Mouse (Mus musculus) ES-E14 (cell line): ENCODE results near the gene Lbx2. TPM values are rescaled to one million over a fixed set of nuclear protein-coding genes. Genes with fewer than 3 reads are reported as not detected.
A peak's percentile ranks its signal among the peaks of the same experiment; 100 is the strongest.

Experiments used
- DNase-seq: peaks from one replicate; pipeline ENCODE4 v3.0.0-alpha.2; 2013; ENCODE audit warnings: low read depth, low spot score
- H3K27ac ChIP-seq: 2 replicates; pipeline ENCODE4 v1.5.1; 2012; ENCODE audit warnings: low read depth, mild to moderate bottlenecking, low read length, moderate library complexity, mixed read lengths; ENCODE audit not compliant: poor library complexity, insufficient read depth, severe bottlenecking
- H3K36me3 ChIP-seq: 2 replicates; pipeline ENCODE4 v1.6.1; 2012; ENCODE audit warnings: mild to moderate bottlenecking, low read length, moderate library complexity, mixed read lengths; ENCODE audit not compliant: control insufficient read depth, poor library complexity, insufficient read depth, severe bottlenecking
- H3K4me1 ChIP-seq, 2 experiments: fragments of 150-350 bp in 1 of 2; sonication (generic) in 1 of 2; 2 replicates each; pipeline ENCODE4 v1.6.1; 2012; ENCODE audit warnings: low read length in 2 of 2, mild to moderate bottlenecking in 1 of 2, mixed read lengths in 1 of 2; ENCODE audit not compliant: control insufficient read depth in 2 of 2, insufficient read depth in 2 of 2, poor library complexity in 1 of 2
- H3K4me3 ChIP-seq, 2 experiments: fragments of 150-350 bp in 1 of 2; sonication (generic) in 1 of 2; 2 replicates each; pipeline ENCODE4 v1.5.1; 2012; ENCODE audit warnings: low read length in 2 of 2, low read depth in 1 of 2, mild to moderate bottlenecking in 1 of 2, mixed read lengths in 1 of 2; ENCODE audit not compliant: insufficient read depth in 1 of 2, poor library complexity in 1 of 2, severe bottlenecking in 1 of 2
- H3K9ac ChIP-seq: 2 replicates; pipeline ENCODE4 v1.6.1; 2012; ENCODE audit warnings: low read depth, mild to moderate bottlenecking, low read length, mixed read lengths; ENCODE audit not compliant: poor library complexity, insufficient read depth, severe bottlenecking
- H3K9me3 ChIP-seq: fragments of 150-350 bp; sonication (generic); 2 replicates; pipeline ENCODE4 v1.6.1; 2012; ENCODE audit warnings: low read depth, mild to moderate bottlenecking, low read length; ENCODE audit not compliant: control insufficient read depth, insufficient read depth
- CHD2 ChIP-seq: IDR thresholded peaks from 2 replicates; pipeline ENCODE4 v1.6.1; 2014; ENCODE audit warnings: mild to moderate bottlenecking, low read depth, low read length, inconsistent platforms
- HCFC1 ChIP-seq: IDR thresholded peaks from 2 replicates; pipeline ENCODE4 v1.6.1; 2012; ENCODE audit warnings: low read length, inconsistent platforms, borderline replicate concordance; ENCODE audit not compliant: insufficient read depth
- MAFK ChIP-seq: IDR thresholded peaks from 2 replicates; pipeline ENCODE4 v1.6.1; 2014; ENCODE audit warnings: mild to moderate bottlenecking, low read depth, low read length, inconsistent platforms; ENCODE audit not compliant: insufficient read depth
- ZC3H11A ChIP-seq: IDR thresholded peaks from 2 replicates; pipeline ENCODE4 v1.6.1; 2012; ENCODE audit warnings: low read depth, mild to moderate bottlenecking, inconsistent platforms, low read length, borderline replicate concordance
- ZNF384 ChIP-seq: IDR thresholded peaks from 2 replicates; pipeline ENCODE4 v1.6.1; 2012; ENCODE audit warnings: low read depth, low read length, inconsistent platforms
- in situ Hi-C, 2 experiments: fragments of 600-800 bp; cut with MboI; formaldehyde crosslinking; loops; one replicate each; pipeline ENCODE4 v1.15.1; 2025; ENCODE audit warnings: low sequenced_read_pairs in 2 of 2, inconsistent platforms in 1 of 2; ENCODE audit not compliant: unreplicated experiment in 2 of 2
- total RNA-seq: library from RNA; depleted of rRNA; stranded (reverse); fragments of 300-350 nt; gene quantifications from 2 replicates; pipeline ENCODE4 v1.2.3, GENCODE M21; 2012

Lbx2 gene
- total RNA-seq, 1 experiment, result 0.62 TPM

DNA sequence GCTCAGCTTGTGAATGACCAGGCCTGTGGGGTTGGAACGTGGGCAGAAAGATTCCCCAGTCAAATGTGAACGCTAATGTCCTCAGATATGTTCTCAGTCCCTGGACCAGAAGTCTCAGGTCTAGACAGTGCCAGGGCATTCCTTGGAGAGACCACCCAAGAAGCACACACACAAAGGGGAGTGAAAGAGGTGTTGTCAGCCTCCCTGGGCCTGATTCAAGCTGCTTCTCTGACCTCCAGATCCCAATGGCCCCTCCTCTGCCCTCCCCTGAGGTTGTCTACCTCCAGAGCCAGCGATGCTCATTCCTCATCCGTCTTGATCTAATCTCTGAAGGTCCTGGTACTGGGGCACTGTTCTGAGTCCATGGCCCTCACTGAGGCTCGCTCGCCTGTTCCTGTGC, 42.6 kb upstream of the Lbx2 start:
- H3K4me3 ChIP-seq, result no peak overlapping the region

GRCm38 (mm10) chr6:83043993-83044392, 42.2 kb upstream of the Lbx2 start:
- H3K9ac ChIP-seq, result no peak overlapping the region
- TF ChIP-seq ZC3H11A, result no peak
- TF ChIP-seq HCFC1, result no peak
- TF ChIP-seq MAFK, result no peak
- no peak for TF ChIP-seq CHD2
- TF ChIP-seq ZNF384, result no peak
- no peaks in the 10 kb centered on the region for H3K36me3 ChIP-seq
- H3K27ac ChIP-seq, result no peak overlapping the region
- no peaks in the 10 kb centered on the region for H3K9me3 ChIP-seq
- in situ Hi-C loops, result no loop called here
- peaks cover 1 to 5% of the 10 kb centered on the region in 2 experiments; a peak in 2 of 4 replicates for H3K4me1 ChIP-seq
- no peak overlapping the region for H3K4me3 ChIP-seq
- DNase-seq, result no peak

More for the DNA sequence above, 42.6 kb upstream of the Lbx2 start:
- no peak overlapping the region for H3K9ac ChIP-seq
- H3K36me3 ChIP-seq, result no peaks in the 10 kb centered on the region
- peaks cover 1 to 7% of the 10 kb centered on the region in 2 experiments; a peak in 2 of 4 replicates for H3K4me1 ChIP-seq
- TF ChIP-seq HCFC1, result no peak
- H3K9me3 ChIP-seq, result no peaks in the 10 kb centered on the region
- in situ Hi-C loops, result no loop called here
- H3K27ac ChIP-seq, result no peak overlapping the region
- DNase-seq, result no peak

DNA sequence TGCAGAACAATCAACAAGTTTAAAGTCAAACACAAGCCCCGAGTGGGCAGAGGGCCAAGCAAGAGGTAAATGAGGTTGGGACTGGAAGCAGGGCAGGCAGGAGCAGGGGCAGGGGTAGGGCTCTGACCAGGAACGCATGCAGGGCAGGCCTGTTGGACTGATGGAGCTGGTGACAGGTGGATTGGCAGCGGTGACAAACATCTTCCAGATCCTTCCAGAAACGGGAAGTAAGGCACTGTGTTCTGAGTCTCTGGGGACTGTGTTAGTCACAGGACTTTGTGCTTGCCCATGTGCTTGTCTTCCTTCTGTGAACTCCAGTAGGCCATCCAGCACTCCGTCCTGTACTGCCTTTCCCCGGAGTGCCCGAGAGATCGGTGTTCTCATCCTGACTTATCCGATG, 41.4 kb upstream of the Lbx2 start:
- TF ChIP-seq ZNF384 (no peak), CHD2 (no peak), ZC3H11A (no peak), MAFK (no peak), HCFC1 (no peak)
- H3K36me3 ChIP-seq, result no peaks in the 10 kb centered on the region
- no peak overlapping the region for H3K4me3 ChIP-seq
- H3K9me3 ChIP-seq, result no peaks in the 10 kb centered on the region
- H3K27ac ChIP-seq, result no peak overlapping the region
- DNase-seq, result no peak
- H3K4me1 ChIP-seq, result peaks cover 1 to 3% of the 10 kb centered on the region in 2 experiments; a peak in 2 of 4 replicates
- in situ Hi-C loops, result no loop called here
- H3K9ac ChIP-seq, result no peak overlapping the region

- Histone ChIP-seq H3K4me3 (no peak overlapping the region), H3K9ac (no peak overlapping the region), H3K4me1 (peaks cover 0 to 2% of the 10 kb centered on the region in 2 experiments; a peak in 1 of 4 replicates), H3K27ac (no peak overlapping the region), H3K36me3 (peaks cover 3% of the 10 kb centered on the region; the same call in 1 of the 2 replicates), H3K9me3 (no peaks in the 10 kb centered on the region)
- DNase-seq, result no peak
- in situ Hi-C loops, result no loop called here
- TF ChIP-seq ZNF384, result no peak
- TF ChIP-seq MAFK, result no peak
- no peak for TF ChIP-seq CHD2
- TF ChIP-seq ZC3H11A, result no peak
- TF ChIP-seq HCFC1, result no peak
Measured at GRCm38 (mm10) chr6:83049367-83049766, 36.8 kb upstream of the Lbx2 start.

DNA sequence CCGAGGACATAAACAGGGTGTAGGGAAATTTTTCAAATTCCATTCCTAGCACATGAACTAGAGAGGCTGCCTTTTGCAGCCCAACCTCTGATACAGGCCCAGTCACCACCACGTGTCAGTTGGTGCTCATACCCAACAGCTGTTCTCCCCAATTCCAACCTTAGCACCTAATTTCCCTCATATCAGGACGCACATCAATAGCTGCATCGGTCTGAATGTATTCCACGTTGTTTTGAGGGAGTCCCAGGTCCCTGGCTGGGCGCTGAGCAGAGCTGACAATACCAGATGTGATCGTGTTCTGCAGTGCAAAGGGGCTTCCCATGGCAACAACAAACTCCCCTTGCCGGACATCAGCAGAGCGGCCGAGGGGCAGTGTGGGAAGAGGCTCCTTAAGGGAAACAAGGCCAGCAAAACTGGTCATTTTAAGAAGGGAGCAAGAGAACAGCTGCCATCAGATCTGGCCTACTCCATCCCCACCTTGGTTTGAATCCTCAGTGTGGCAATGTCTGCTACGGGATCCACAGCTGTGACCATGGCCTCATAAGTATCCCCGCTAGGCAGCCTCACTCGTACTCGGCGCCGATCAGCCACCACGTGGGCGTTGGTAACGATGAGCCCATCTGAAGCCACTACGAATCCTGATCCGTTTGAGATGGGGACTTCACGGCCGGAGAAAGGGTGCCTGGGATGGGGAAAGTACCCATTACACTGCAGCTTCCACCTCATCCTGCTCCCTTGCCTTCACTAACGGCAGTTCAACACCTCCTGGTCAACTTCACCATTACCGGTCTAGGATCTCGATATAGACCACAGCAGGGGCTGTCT, 32.8 kb upstream of the Lbx2 start:
- no peak for DNase-seq
- TF ChIP-seq ZNF384, result no peak
- no peak for TF ChIP-seq HCFC1
- TF ChIP-seq MAFK, result no peak
- TF ChIP-seq CHD2, result no peak
- TF ChIP-seq ZC3H11A, result no peak
- Histone ChIP-seq H3K36me3 (peaks cover 19% of the 10 kb centered on the region), H3K27ac (no peak overlapping the region), H3K4me1 (peaks cover 0 to 8% of the 10 kb centered on the region in 2 experiments; a peak in 1 of 4 replicates), H3K9me3 (no peaks in the 10 kb centered on the region), H3K9ac (peak overlapping the region; percentile 95), H3K4me3 (peak overlapping the region; percentile 89 to 97)
- in situ Hi-C loops, result loop anchor here (25.0 kb wide), 2 partner anchors 659 to 1534 kb away; partner anchors contain the start of genes Cyp26b1 (in 1 of the 2) and Vax2 (in 1 of the 2)
